Comparison of ENCODE assay signal across 18 mouse cellular contexts in the genomic region with DNA sequence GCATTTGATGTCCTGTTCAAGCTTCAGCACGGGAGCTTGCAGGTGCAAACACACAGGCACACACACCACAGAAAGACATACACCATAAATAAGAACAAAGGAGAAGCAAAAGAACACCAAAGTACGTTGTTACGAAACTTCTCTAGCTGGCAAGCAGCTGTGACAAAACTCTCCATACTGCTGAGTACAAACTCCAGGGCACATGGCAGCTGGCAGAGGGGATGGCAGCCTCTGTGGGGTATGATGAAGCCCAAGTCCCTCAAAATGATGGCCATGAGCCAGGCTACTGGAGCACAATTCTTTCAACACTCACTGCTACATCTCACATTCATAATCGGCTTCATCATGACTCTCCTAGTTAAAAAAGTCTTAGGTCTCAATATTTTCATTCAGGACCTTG.
DNase-seq lines count a peak whose midpoint lies in the region; ATAC-seq and TF ChIP-seq lines count a peak whose summit lies in the region.
"Had no signal": no experiment of that assay in that cellular context is flagged by ENCODE, and none has a peak within 500 bp of the region (broad histone marks: within the 10 kb centered on the region; RNA-seq: fewer than 3 reads in every experiment).

No protein-coding gene starts in this region.

- DNase-seq in adrenal gland, postnatal 14 days, result peak; percentile 51
- no peak for DNase-seq in adrenal gland, postnatal 25 days
- DNase-seq in layer of hippocampus, adult 2 months (ENCODE audit: low spot score in 2 of 2), result no peak
- no peak for DNase-seq in layer of hippocampus, postnatal 14 days (ENCODE audit: low spot score in 2 of 2)
- peak; percentile 50 for DNase-seq in brain, adult 2 months (ENCODE audit: low read depth, low spot score)
- DNase-seq in lung, postnatal 25 days (ENCODE audit: low spot score), result no peak
- DNase-seq: cerebellum, adult 18-20 months; embryo, embryonic 11 days; gastrocnemius, postnatal 36 days; heart, adult 2 months; heart, postnatal 14 days had no signal

- H3K4me3 ChIP-seq in layer of hippocampus, adult 2 months, result no peak overlapping the region
- H3K4me3 ChIP-seq: embryonic facial prominence, embryonic 15.5 days; erythroblast, embryonic 14.5 days; forebrain, embryonic 12.5 days; heart, adult 2 months; heart, embryonic 15.5 days; intestine, embryonic 15.5 days had no signal

- no peak for TF ChIP-seq CTCF in layer of hippocampus, adult 2 months (conservative IDR thresholded peaks at IDR 0.05)

- peak; percentile 55 for ATAC-seq in granulocyte monocyte progenitor cell, adult 5-6 weeks (replicated peaks; ENCODE audit: poor library complexity, severe bottlenecking)
- ATAC-seq: intestine, embryonic 15.5 days had no signal

- peak overlapping the region; percentile 29; the same call in 1 of the 2 replicates for H3K27ac ChIP-seq in layer of hippocampus, adult 2 months
- H3K27ac ChIP-seq: embryonic facial prominence, embryonic 15.5 days; forebrain, embryonic 12.5 days; heart, adult 2 months; heart, embryonic 15.5 days; hindbrain, embryonic 14.5 days; intestine, embryonic 15.5 days had no signal

Comparison
In these comparisons a context has a peak if more than half of its experiments do, and no peak if none do; other contexts are left out.
1. DNase-seq: peak in adrenal gland, postnatal 14 days (single experiment) and brain, adult 2 months (single experiment); none in adrenal gland, postnatal 25 days (single experiment), layer of hippocampus, adult 2 months (0 of 2), layer of hippocampus, postnatal 14 days (0 of 2) and lung, postnatal 25 days (single experiment).